ENCODE assay signal across 30 mouse cellular contexts in genomic region chr16:57568648-57569404, GRCm38 (mm10). TPM values are rescaled to one million over a fixed set of nuclear protein-coding genes. Genes with fewer than 3 reads are reported as not detected.
DNase-seq lines count a peak whose midpoint lies in the region; ATAC-seq lines count a peak whose summit lies in the region.
"Had no signal": no experiment of that assay in that cellular context is flagged by ENCODE, and none has a peak within 500 bp of the region (broad histone marks: within the 10 kb centered on the region; RNA-seq: fewer than 3 reads in every experiment).

No protein-coding gene starts in this region.

- no peaks in the 10 kb centered on the region for H3K9me3 ChIP-seq in lung, embryonic 15.5 days
- no peaks in the 10 kb centered on the region for H3K9me3 ChIP-seq in stomach, embryonic 15.5 days
- H3K9me3 ChIP-seq: embryonic facial prominence, embryonic 12.5 days; forebrain, embryonic 12.5 days; G1E; heart, embryonic 12.5 days; hindbrain, embryonic 10.5 days; limb, embryonic 12.5 days; megakaryocyte, embryonic 14.5 days; midbrain, embryonic 13.5 days; neural tube, embryonic 13.5 days had no signal

- no peak for DNase-seq in lung, postnatal 14 days
- DNase-seq in lung, postnatal 25 days (ENCODE audit: low spot score) = peak; percentile 64
- no peak for DNase-seq in c-Kit-positive CD71-positive TER-119-positive erythroid progenitor cells, embryonic 14.5 days (ENCODE audit: low spot score)
- DNase-seq in spleen, adult 18-20 months = no peak
- no peak for DNase-seq in urinary bladder, postnatal 14 days (ENCODE audit: low spot score)
- DNase-seq: adrenal gland, adult 8-10 months; cerebellum, adult 2 months; cerebellum, postnatal 25 days; heart, postnatal 10 days; kidney, adult 8-10 months; kidney, postnatal 10 days; liver, postnatal 0 days; right cerebral cortex, postnatal 4 days; thymus, postnatal 36 days had no signal

- H3K27ac ChIP-seq in lung, embryonic 15.5 days = peak overlapping the region; percentile 55; the same call in 1 of the 2 replicates
- H3K27ac ChIP-seq in stomach, embryonic 15.5 days = no peak overlapping the region
- H3K27ac ChIP-seq: embryonic facial prominence, embryonic 12.5 days; forebrain, embryonic 12.5 days; hindbrain, embryonic 10.5 days; hindbrain, postnatal 0 days; limb, embryonic 12.5 days; midbrain, embryonic 13.5 days; neural tube, embryonic 13.5 days had no signal

- WGBS in lung, embryonic 15.5 days = 45% methylated on average over 7 of the region's 7 CpGs
- 42% methylated on average over 7 of the region's 7 CpGs for WGBS in stomach, embryonic 15.5 days

- H3K4me1 ChIP-seq in lung, embryonic 15.5 days = peaks cover 13% of the 10 kb centered on the region; the same call in 1 of the 2 replicates
- no peaks in the 10 kb centered on the region; the same call in 1 of the 2 replicates for H3K4me1 ChIP-seq in stomach, embryonic 15.5 days
- H3K4me1 ChIP-seq: forebrain, embryonic 12.5 days; hindbrain, embryonic 10.5 days; midbrain, embryonic 13.5 days had no signal

- H3K4me3 ChIP-seq in lung, embryonic 15.5 days = no peak overlapping the region
- no peak overlapping the region for H3K4me3 ChIP-seq in stomach, embryonic 15.5 days (replicated peaks)
- H3K4me3 ChIP-seq: embryonic facial prominence, embryonic 12.5 days; erythroblast, embryonic 14.5 days; forebrain, embryonic 12.5 days; heart, embryonic 12.5 days; hindbrain, embryonic 10.5 days; limb, embryonic 12.5 days; megakaryocyte, embryonic 14.5 days; midbrain, embryonic 13.5 days; neural tube, embryonic 13.5 days had no signal

- H3K36me3 ChIP-seq in lung, embryonic 15.5 days = 0 out of 2 replicates have a peak, but pooled peaks cover 6% of the 10 kb centered on the region
- H3K36me3 ChIP-seq in stomach, embryonic 15.5 days = peaks cover 13% of the 10 kb centered on the region; the same call in 1 of the 2 replicates
- H3K36me3 ChIP-seq: forebrain, embryonic 12.5 days; midbrain, embryonic 13.5 days had no signal

- peak; percentile 74; the same call in 1 of the 2 replicates for ATAC-seq in lung, embryonic 15.5 days (ENCODE audit: borderline replicate concordance, extremely low read depth, low FRiP score, low TSS enrichment)
- ATAC-seq in granulocyte monocyte progenitor cell, adult 5-6 weeks (replicated peaks; ENCODE audit: poor library complexity, severe bottlenecking) = peak; percentile 53
- ATAC-seq in stomach, embryonic 15.5 days (ENCODE audit: insufficient read depth, low FRiP score, low read depth) = peak; percentile 92
- ATAC-seq: activated CD4-positive, CD25-positive, alpha-beta regulatory T cell, adult 4 months; hindbrain, postnatal 0 days; liver, postnatal 0 days; midbrain, embryonic 13.5 days had no signal

- H3K4me2 ChIP-seq in lung, embryonic 15.5 days = no peak overlapping the region
- no peak overlapping the region for H3K4me2 ChIP-seq in stomach, embryonic 15.5 days
- H3K4me2 ChIP-seq: embryonic facial prominence, embryonic 12.5 days; forebrain, embryonic 12.5 days; heart, embryonic 12.5 days; limb, embryonic 12.5 days; liver, embryonic 11.5 days; midbrain, embryonic 13.5 days; neural tube, embryonic 13.5 days had no signal

- H3K9ac ChIP-seq in lung, embryonic 15.5 days = no peak overlapping the region
- H3K9ac ChIP-seq in stomach, embryonic 15.5 days = no peak overlapping the region
- H3K9ac ChIP-seq: embryonic facial prominence, embryonic 12.5 days; forebrain, embryonic 12.5 days; heart, embryonic 12.5 days; limb, embryonic 12.5 days; liver, postnatal 0 days; midbrain, embryonic 13.5 days; neural tube, embryonic 13.5 days had no signal

- no peaks in the 10 kb centered on the region for H3K27me3 ChIP-seq in lung, embryonic 15.5 days
- H3K27me3 ChIP-seq in stomach, embryonic 15.5 days (replicated peaks) = no peaks in the 10 kb centered on the region
- H3K27me3 ChIP-seq: embryonic facial prominence, embryonic 12.5 days; forebrain, embryonic 12.5 days; heart, embryonic 12.5 days; limb, embryonic 12.5 days; megakaryocyte, embryonic 14.5 days; midbrain, embryonic 13.5 days; neural tube, embryonic 13.5 days had no signal

RNA-seq across cellular contexts. Expression of gene Cmss1, which starts 37.8 kb away (rescaled TPM):
- polyA plus RNA-seq in lung, embryonic 15.5 days (2015; fragmentation: Nextera tagmentation; extraction: Ambion mirVana) = 55.4 and 57.6 TPM in 2 replicates
- total RNA-seq in granulocyte monocyte progenitor cell, adult 5-6 weeks (2014; fragmentation: Nextera tagmentation) = 42.6 and 48.7 TPM in 2 replicates
- total RNA-seq in granulocyte monocyte progenitor cell, adult 5-6 weeks (2017) = 72.4 and 82.6 TPM in 2 replicates
- polyA plus RNA-seq in stomach, embryonic 15.5 days (2015; fragmentation: Nextera tagmentation; extraction: Ambion mirVana) = 45.0 and 45.8 TPM in 2 replicates
